12 mouse cellular contexts compared by ENCODE assay signal in the genomic region with DNA sequence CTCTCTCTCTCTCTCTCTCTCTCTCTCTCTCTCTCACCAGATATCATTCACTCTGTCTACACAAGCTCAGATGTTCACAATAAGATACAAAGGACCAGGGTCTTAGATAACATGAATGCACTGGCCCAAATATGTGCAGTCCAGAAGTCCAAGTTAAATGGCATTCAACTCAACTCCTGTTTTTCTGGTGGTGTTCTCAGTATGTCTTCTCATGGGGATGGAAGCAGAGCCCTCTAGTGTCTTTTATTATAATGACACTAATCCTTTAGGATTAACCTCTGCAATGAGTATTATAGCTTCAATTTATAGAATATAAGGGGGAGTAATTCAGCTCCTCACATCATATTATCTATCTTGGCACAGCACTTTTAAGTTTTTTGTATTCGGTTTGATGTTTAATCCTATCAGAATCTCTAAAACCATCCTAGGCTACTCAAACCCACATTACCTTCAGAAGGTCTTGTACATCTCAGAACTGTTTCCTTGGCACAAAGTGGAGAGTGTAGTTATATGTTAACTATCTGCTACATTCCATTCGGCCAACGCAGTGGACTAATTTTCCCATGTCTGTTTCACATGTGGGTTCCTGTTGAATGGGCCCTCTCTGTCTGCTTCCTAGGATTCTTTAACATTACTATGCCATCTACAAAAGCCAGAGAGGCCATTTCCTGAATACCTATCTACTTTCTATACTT.
DNase-seq lines count a peak whose midpoint lies in the region; ATAC-seq and TF ChIP-seq lines count a peak whose summit lies in the region.
"Had no signal": no experiment of that assay in that cellular context is flagged by ENCODE, and none has a peak within 500 bp of the region (broad histone marks: within the 10 kb centered on the region; RNA-seq: fewer than 3 reads in every experiment).

No protein-coding gene starts in this region.

- TF ChIP-seq POLR2A in lung, adult 2 months (IDR thresholded peaks at IDR 0.05; ENCODE audit: borderline replicate concordance, extremely low read depth, low read depth, low read length), result no peak

- no peak overlapping the region for H3K4me3 ChIP-seq in hindbrain, embryonic 11.5 days (ENCODE audit: low read depth, low read length)
- no peak overlapping the region for H3K4me3 ChIP-seq in hindbrain, embryonic 13.5 days
- H3K4me3 ChIP-seq in lung, adult 2 months (replicated peaks; ENCODE audit: extremely low read depth, low read depth, low read length), result no peak overlapping the region
- H3K4me3 ChIP-seq: limb, embryonic 12.5 days; neural tube, embryonic 12.5 days had no signal

- peak; percentile 5 for DNase-seq in hindbrain, embryonic 11.5 days (ENCODE audit: low spot score)
- DNase-seq in lung, postnatal 25 days (ENCODE audit: low spot score), result peak; percentile 3
- DNase-seq in lung, adult 2 months, result no peak
- peak; percentile 4 for DNase-seq in retina, postnatal 7 days (ENCODE audit: low read depth, low spot score)
- no peak for DNase-seq in urinary bladder, postnatal 10 days (ENCODE audit: low spot score)
- DNase-seq in adrenal gland, postnatal 14 days, result no peak
- DNase-seq: cerebellum, adult 9-11 months had no signal

- 76% methylated on average over 3 of the region's 3 CpGs for WGBS in hindbrain, embryonic 11.5 days
- WGBS in hindbrain, embryonic 13.5 days, result 76% methylated on average over 3 of the region's 3 CpGs
- WGBS in lung, adult 2 months, result 51% methylated on average over 3 of the region's 3 CpGs

- peak; percentile 43; the same call in 1 of the 2 replicates for ATAC-seq in hindbrain, embryonic 11.5 days (ENCODE audit: low FRiP score)
- ATAC-seq in hindbrain, embryonic 13.5 days (ENCODE audit: low FRiP score), result no peak
- peak; percentile 52; the same call in 1 of the 2 replicates for ATAC-seq in common myeloid progenitor, adult 5-6 weeks (replicated peaks; ENCODE audit: low read depth, poor library complexity, severe bottlenecking)
- ATAC-seq: inflammation-experienced regulatory T-cells, adult 6 months had no signal

- no peak overlapping the region for H3K27ac ChIP-seq in hindbrain, embryonic 11.5 days (ENCODE audit: low read depth, low read length)
- H3K27ac ChIP-seq in hindbrain, embryonic 13.5 days, result no peak overlapping the region
- H3K27ac ChIP-seq: limb, embryonic 12.5 days; neural tube, embryonic 12.5 days had no signal

- H3K9ac ChIP-seq in hindbrain, embryonic 11.5 days (ENCODE audit: low read depth, low read length), result no peak overlapping the region
- H3K9ac ChIP-seq in hindbrain, embryonic 13.5 days, result no peak overlapping the region
- H3K9ac ChIP-seq: limb, embryonic 12.5 days; neural tube, embryonic 12.5 days had no signal

- no peaks in the 10 kb centered on the region for H3K36me3 ChIP-seq in hindbrain, embryonic 11.5 days (ENCODE audit: control insufficient read depth, insufficient read depth, low read length)
- no peaks in the 10 kb centered on the region for H3K36me3 ChIP-seq in hindbrain, embryonic 13.5 days
- H3K36me3 ChIP-seq: limb, embryonic 12.5 days; neural tube, embryonic 12.5 days had no signal

- no peak for TF ChIP-seq CTCF in lung, adult 2 months (IDR thresholded peaks at IDR 0.05; ENCODE audit: insufficient read depth, low read length)

- no peak overlapping the region for H3K4me2 ChIP-seq in hindbrain, embryonic 11.5 days (replicated peaks; ENCODE audit: low read depth, low read length)
- no peak overlapping the region for H3K4me2 ChIP-seq in hindbrain, embryonic 13.5 days
- H3K4me2 ChIP-seq: limb, embryonic 12.5 days; neural tube, embryonic 12.5 days had no signal

- no peaks in the 10 kb centered on the region for H3K27me3 ChIP-seq in hindbrain, embryonic 11.5 days (ENCODE audit: control insufficient read depth, insufficient read depth, low read length)
- no peaks in the 10 kb centered on the region for H3K27me3 ChIP-seq in hindbrain, embryonic 13.5 days
- H3K27me3 ChIP-seq: limb, embryonic 12.5 days; neural tube, embryonic 12.5 days had no signal

- H3K4me1 ChIP-seq in hindbrain, embryonic 11.5 days (replicated peaks; ENCODE audit: control insufficient read depth, insufficient read depth, low read length), result no peaks in the 10 kb centered on the region
- H3K4me1 ChIP-seq in hindbrain, embryonic 13.5 days (replicated peaks), result no peaks in the 10 kb centered on the region
- H3K4me1 ChIP-seq in lung, adult 2 months (ENCODE audit: control insufficient read depth, insufficient read depth, low read length), result no peaks in the 10 kb centered on the region
- H3K4me1 ChIP-seq: limb, embryonic 12.5 days; neural tube, embryonic 12.5 days had no signal

- no peaks in the 10 kb centered on the region for H3K9me3 ChIP-seq in hindbrain, embryonic 11.5 days (ENCODE audit: control insufficient read depth, low read length)
- H3K9me3 ChIP-seq in hindbrain, embryonic 13.5 days, result no peaks in the 10 kb centered on the region
- H3K9me3 ChIP-seq: limb, embryonic 12.5 days; neural tube, embryonic 12.5 days had no signal

Comparison
In these comparisons a context has a peak if more than half of its experiments do, and no peak if none do; other contexts are left out.
1. DNase-seq: peak in hindbrain, embryonic 11.5 days (single experiment), lung, postnatal 25 days (single experiment) and retina, postnatal 7 days (single experiment); none in lung, adult 2 months (single experiment), urinary bladder, postnatal 10 days (single experiment) and adrenal gland, postnatal 14 days (single experiment).